Mouse (Mus musculus) MEL (cell line): ENCODE results near the gene Nutm2. TPM values are rescaled to one million over a fixed set of nuclear protein-coding genes. Genes with fewer than 3 reads are reported as not detected.

ENCODE experiments used
- DNase-seq: peaks from one replicate; pipeline ENCODE4 v3.0.0; 2011; ENCODE audit warnings: low read depth, low spot score
- H3K27ac ChIP-seq: 2 replicates; pipeline ENCODE4 v1.5.1; 2012; ENCODE audit warnings: low read depth, mild to moderate bottlenecking, control low read depth, low read length, moderate library complexity; ENCODE audit not compliant: control insufficient read depth
- H3K27me3 ChIP-seq, 2 experiments: fragments of 150-350 bp in 1 of 2; sonication (generic) in 1 of 2; 2 replicates each; pipeline ENCODE4 v1.6.1; 2012; ENCODE audit warnings: low read length in 2 of 2, mild to moderate bottlenecking in 2 of 2, improper control_type of control experiment in 1 of 2, moderate library complexity in 1 of 2; ENCODE audit not compliant: insufficient read depth in 2 of 2, control insufficient read depth in 1 of 2
- H3K36me3 ChIP-seq, 2 experiments: 2 replicates each; pipeline ENCODE4 v1.6.1; 2012 to 2014; ENCODE audit warnings: low read length in 2 of 2, improper control_type of control experiment in 1 of 2, inconsistent platforms in 1 of 2, mild to moderate bottlenecking in 1 of 2; ENCODE audit not compliant: insufficient read depth in 2 of 2, control insufficient read depth in 1 of 2
- H3K4me1 ChIP-seq, 2 experiments: fragments of 150-350 bp in 1 of 2; sonication (generic) in 1 of 2; 2 replicates each; pipeline ENCODE4 v1.6.1; 2012; ENCODE audit warnings: low read length in 2 of 2, improper control_type of control experiment in 1 of 2, mild to moderate bottlenecking in 1 of 2; ENCODE audit not compliant: insufficient read depth in 2 of 2, control insufficient read depth in 1 of 2
- H3K4me3 ChIP-seq, 2 experiments: fragments of 150-350 bp in 1 of 2; sonication (generic) in 1 of 2; 2 replicates each; pipeline ENCODE4 v1.5.1; 2012; ENCODE audit warnings: low read depth in 2 of 2, low read length in 2 of 2, mild to moderate bottlenecking in 2 of 2, moderate library complexity in 2 of 2, control low read depth in 1 of 2, improper control_type of control experiment in 1 of 2; ENCODE audit not compliant: control insufficient read depth in 1 of 2, insufficient read depth in 1 of 2
- H3K79me2 ChIP-seq: 2 replicates; pipeline ENCODE4 v1.6.1; 2012; ENCODE audit warnings: mild to moderate bottlenecking, low read length, moderate library complexity; ENCODE audit not compliant: control insufficient read depth, poor library complexity, insufficient read depth
- H3K9ac ChIP-seq: 2 replicates; pipeline ENCODE4 v1.6.1; 2012; ENCODE audit warnings: low read depth, mild to moderate bottlenecking, control low read depth, low read length, moderate library complexity; ENCODE audit not compliant: control insufficient read depth, poor library complexity, severe bottlenecking
- H3K9me3 ChIP-seq: fragments of 150-350 bp; sonication (generic); replicated peaks from 2 replicates; pipeline ENCODE4 v1.6.1; 2012; ENCODE audit warnings: mild to moderate bottlenecking, low read length, improper control_type of control experiment, moderate library complexity; ENCODE audit not compliant: insufficient read depth
- CHD1 ChIP-seq: IDR thresholded peaks from 2 replicates; pipeline ENCODE4 v1.6.1; 2012; ENCODE audit warnings: low read depth, mild to moderate bottlenecking, inconsistent platforms, low read length, improper control_type of control experiment
- CHD2 ChIP-seq: IDR thresholded peaks from 2 replicates; pipeline ENCODE4 v1.6.1; 2011; ENCODE audit warnings: low read length, improper control_type of control experiment
- CTCF ChIP-seq, 3 experiments: IDR thresholded peaks in 2 of 3; conservative IDR thresholded peaks in 1 of 3; 2 replicates each; pipeline ENCODE4 v1.5.1; 2011 to 2012; ENCODE audit warnings: low read length in 3 of 3, low read depth in 2 of 3, mild to moderate bottlenecking in 2 of 3, improper control_type of control experiment in 1 of 3, inconsistent platforms in 1 of 3, mixed read lengths in 1 of 3, moderate library complexity in 1 of 3; ENCODE audit not compliant: control insufficient read depth in 1 of 3, insufficient read depth in 1 of 3, poor library complexity in 1 of 3, severe bottlenecking in 1 of 3
- EP300 ChIP-seq, 2 experiments: IDR thresholded peaks; 2 replicates each; pipeline ENCODE4 v1.6.1; 2011; ENCODE audit warnings: improper control_type of control experiment in 2 of 2, low read length in 2 of 2, low read depth in 1 of 2, mild to moderate bottlenecking in 1 of 2
- ETS1 ChIP-seq: IDR thresholded peaks from 2 replicates; pipeline ENCODE4 v1.6.1; 2012; ENCODE audit warnings: low read depth, mild to moderate bottlenecking, inconsistent platforms, low read length, improper control_type of control experiment, moderate library complexity
- GATA1 ChIP-seq: IDR thresholded peaks from 2 replicates; pipeline ENCODE4 v1.6.1; 2011; ENCODE audit warnings: low read depth, low read length, improper control_type of control experiment
- KAT2A ChIP-seq: conservative IDR thresholded peaks from 2 replicates; pipeline ENCODE4 v1.6.1; 2012; ENCODE audit warnings: low read depth, low read length, improper control_type of control experiment, inconsistent platforms
- MAFK ChIP-seq: IDR thresholded peaks from 2 replicates; pipeline ENCODE4 v1.6.1; 2011; ENCODE audit warnings: low read depth, mild to moderate bottlenecking, low read length, improper control_type of control experiment, borderline replicate concordance
- MXI1 ChIP-seq: IDR thresholded peaks from 2 replicates; pipeline ENCODE4 v1.6.1; 2011; ENCODE audit warnings: mild to moderate bottlenecking, low read depth, low read length, improper control_type of control experiment
- MYB ChIP-seq: IDR thresholded peaks from 2 replicates; pipeline ENCODE4 v1.6.1; 2011; ENCODE audit warnings: mild to moderate bottlenecking, low read depth, low read length, improper control_type of control experiment
- MYC ChIP-seq: IDR thresholded peaks from 2 replicates; pipeline ENCODE4 v1.6.1; 2011; ENCODE audit warnings: low read depth, mild to moderate bottlenecking, low read length, improper control_type of control experiment, moderate library complexity
- NELFE ChIP-seq: IDR thresholded peaks from 2 replicates; pipeline ENCODE4 v1.6.1; 2011; ENCODE audit warnings: low read depth, low read length, improper control_type of control experiment
- NRF1 ChIP-seq: IDR thresholded peaks from 2 replicates; pipeline ENCODE4 v1.6.1; 2014; ENCODE audit warnings: low read depth, mild to moderate bottlenecking, inconsistent platforms, low read length, improper control_type of control experiment, moderate library complexity; ENCODE audit not compliant: poor library complexity, insufficient read depth, severe bottlenecking
- RCOR1 ChIP-seq: IDR thresholded peaks from 2 replicates; pipeline ENCODE4 v1.6.1; 2012; ENCODE audit warnings: low read depth, mild to moderate bottlenecking, inconsistent platforms, low read length, improper control_type of control experiment
- SIN3A ChIP-seq: IDR thresholded peaks from 2 replicates; pipeline ENCODE4 v1.6.1; 2012; ENCODE audit warnings: low read length, improper control_type of control experiment, inconsistent platforms
- SMC3 ChIP-seq: IDR thresholded peaks from 2 replicates; pipeline ENCODE4 v1.6.1; 2011; ENCODE audit warnings: low read depth, low read length, improper control_type of control experiment
- TAL1 ChIP-seq: IDR thresholded peaks from 2 replicates; pipeline ENCODE4 v1.6.1; 2012; ENCODE audit warnings: mild to moderate bottlenecking, inconsistent platforms, low read length, moderate library complexity, mixed read lengths
- TBP ChIP-seq: IDR thresholded peaks from 2 replicates; pipeline ENCODE4 v1.8.0; 2011; ENCODE audit warnings: low read depth, low read length, improper control_type of control experiment
- TCF12 ChIP-seq: IDR thresholded peaks from 2 replicates; pipeline ENCODE4 v1.6.1; 2014; ENCODE audit warnings: low read depth, mild to moderate bottlenecking, inconsistent platforms, low read length, improper control_type of control experiment, moderate library complexity
- UBTF ChIP-seq: IDR thresholded peaks from 2 replicates; pipeline ENCODE4 v1.6.1; 2012; ENCODE audit warnings: low read depth, mild to moderate bottlenecking, inconsistent platforms, low read length, improper control_type of control experiment, moderate library complexity, borderline replicate concordance; ENCODE audit not compliant: insufficient read depth
- USF1 ChIP-seq: IDR thresholded peaks from 2 replicates; pipeline ENCODE4 v1.6.1; 2014; ENCODE audit warnings: low read depth, mild to moderate bottlenecking, inconsistent platforms, low read length, improper control_type of control experiment, moderate library complexity
- ZKSCAN1 ChIP-seq: IDR thresholded peaks from 2 replicates; pipeline ENCODE4 v1.6.1; 2012; ENCODE audit warnings: low read depth, mild to moderate bottlenecking, inconsistent platforms, low read length, improper control_type of control experiment, moderate library complexity
- ZMIZ1 ChIP-seq: IDR thresholded peaks from 2 replicates; pipeline ENCODE4 v1.6.1; 2012; ENCODE audit warnings: low read depth, mild to moderate bottlenecking, inconsistent platforms, low read length, improper control_type of control experiment, moderate library complexity
- polyA plus RNA-seq, 2 experiments: library from polyadenylated mRNA; stranded (reverse) in 1 of 2; unstranded in 1 of 2; fragments of >175 nt in 1 of 2; fragments of >200 nt in 1 of 2; gene quantifications; 2 replicates each; pipeline versions ENCODE4 v1.2.1 to v1.2.4; 2012; ENCODE audit warnings: low replicate concordance in 2 of 2, low read depth in 1 of 2; ENCODE audit not compliant: insufficient read length in 2 of 2, insufficient read depth in 1 of 2, missing spikeins in 1 of 2
- total RNA-seq: library from RNA; depleted of rRNA; stranded (reverse); fragments of 300-350 nt; gene quantifications from 2 replicates; pipeline ENCODE4 v1.2.3, GENCODE M21; 2012

Gene Nutm2
- total and polyA plus RNA-seq, 3 experiments: not detected

DNA sequence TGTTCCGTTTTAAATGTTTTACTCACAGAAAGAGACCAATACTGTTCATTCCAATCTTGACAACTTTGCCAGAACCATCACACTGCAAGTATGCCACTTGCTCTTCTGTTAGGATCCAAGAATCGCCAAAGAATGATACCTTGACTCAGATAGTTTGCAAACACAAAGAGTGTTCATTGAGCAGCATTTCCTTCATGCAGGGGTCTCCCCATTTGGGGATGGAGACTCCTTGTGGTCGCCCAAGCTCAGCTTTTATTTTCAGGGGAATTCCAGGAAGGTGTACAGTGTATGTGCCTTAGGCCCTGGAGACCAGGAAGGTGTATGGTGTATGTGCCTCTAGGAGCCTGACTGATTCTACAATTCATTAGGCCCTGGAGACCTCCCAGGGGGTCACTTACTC, 48.7 kb upstream of the Nutm2 start:
- H3K27me3 ChIP-seq: no peaks in the 10 kb centered on the region
- H3K4me3 ChIP-seq: no peak overlapping the region
- no peaks in the 10 kb centered on the region for H3K36me3 ChIP-seq
- H3K79me2 ChIP-seq: no peaks in the 10 kb centered on the region
- H3K27ac ChIP-seq: no peak overlapping the region
- TF ChIP-seq MXI1 (no peak), TAL1 (no peak), SMC3 (no peak), MYB (no peak), USF1 (no peak), MAFK (no peak), EP300 (IDR thresholded peaks at IDR 0.05; ENCODE audit: low read depth in 1 of 2, low read length in 2 of 2) (no peak), CHD1 (no peak), GATA1 (no peak), MYC (no peak), TBP (no peak)
- TF ChIP-seq, all 39 proteins: peak for 0
- H3K4me1 ChIP-seq: no peaks in the 10 kb centered on the region
- no peak for DNase-seq
- H3K9me3 ChIP-seq: no peaks in the 10 kb centered on the region
- H3K9ac ChIP-seq: no peak overlapping the region

DNA sequence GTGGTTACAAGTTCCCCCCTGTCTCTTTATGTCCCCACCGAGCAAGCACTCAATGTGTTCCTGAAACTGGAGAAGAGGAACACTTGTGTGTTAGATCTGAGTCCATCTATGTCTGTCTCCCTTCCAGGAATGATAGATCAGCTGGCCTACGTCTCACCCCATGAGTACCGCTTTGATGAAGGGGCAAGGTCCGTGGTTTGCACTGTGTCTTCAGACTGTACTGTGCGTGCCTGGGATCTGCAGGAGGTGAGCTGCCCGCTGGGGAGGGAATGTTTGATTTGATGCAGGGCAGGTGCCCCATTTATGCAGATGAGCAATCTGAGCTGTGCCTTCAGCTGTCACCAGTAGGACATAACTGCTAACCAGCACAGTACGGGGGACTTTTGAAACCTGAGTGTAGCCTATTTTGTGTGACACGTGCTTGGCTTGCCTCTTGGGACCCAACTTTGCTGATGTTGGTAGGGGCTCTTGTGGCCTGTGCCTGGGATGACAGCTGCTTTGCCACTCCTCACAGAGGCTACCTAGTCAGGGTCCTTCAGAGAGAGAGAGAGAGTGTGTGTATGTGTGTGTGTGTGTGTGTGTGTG, 43.4 kb upstream of the Nutm2 start:
- Histone ChIP-seq H3K27me3 (no peaks in the 10 kb centered on the region), H3K9me3 (no peaks in the 10 kb centered on the region), H3K9ac (no peak overlapping the region), H3K36me3 (no peaks in the 10 kb centered on the region), H3K4me1 (no peaks in the 10 kb centered on the region), H3K79me2 (no peaks in the 10 kb centered on the region), H3K27ac (no peak overlapping the region), H3K4me3 (no peak overlapping the region)
- TF ChIP-seq ETS1: no peak
- TF ChIP-seq TCF12: no peak
- TF ChIP-seq MYC: no peak
- no peak for TF ChIP-seq CTCF (IDR thresholded peaks at IDR 0.05 in 2 of 3, conservative IDR thresholded peaks at IDR 0.05 in 1 of 3; ENCODE audit: control insufficient read depth in 1 of 3, insufficient read depth in 1 of 3, low read depth in 2 of 3, low read length in 3 of 3, poor library complexity in 1 of 3, severe bottlenecking in 1 of 3)
- no peak for TF ChIP-seq NELFE
- no peak for TF ChIP-seq SMC3
- no peak for TF ChIP-seq CHD2
- DNase-seq: no peak

DNA sequence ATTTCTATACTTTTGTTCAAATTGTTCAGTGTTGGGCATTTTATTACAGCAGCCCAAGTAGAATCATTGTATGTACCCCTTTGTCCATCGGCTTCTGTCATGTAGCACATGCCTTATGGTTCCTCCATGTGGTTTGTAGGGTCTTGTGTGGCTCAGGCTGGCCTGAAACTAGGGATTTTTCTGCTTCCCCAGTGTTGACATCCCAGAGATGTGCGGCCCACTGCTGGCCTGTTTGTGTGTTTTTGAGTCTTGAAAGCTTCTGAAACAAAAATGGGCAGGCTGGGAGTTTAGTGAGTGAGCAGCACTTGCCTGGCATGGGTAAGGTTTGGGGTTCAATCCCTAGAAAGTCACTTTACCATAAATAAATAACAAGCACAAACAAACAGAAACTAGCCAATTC, 42.6 kb upstream of the Nutm2 start:
- no peaks in the 10 kb centered on the region for H3K79me2 ChIP-seq
- no peaks in the 10 kb centered on the region for H3K4me1 ChIP-seq
- no peak overlapping the region for H3K9ac ChIP-seq
- no peak for DNase-seq
- no peak overlapping the region for H3K4me3 ChIP-seq
- H3K27me3 ChIP-seq: no peaks in the 10 kb centered on the region
- H3K36me3 ChIP-seq: no peaks in the 10 kb centered on the region
- TF ChIP-seq ZKSCAN1 (no peak), UBTF (no peak), KAT2A (no peak), ZMIZ1 (no peak), MYB (no peak), NRF1 (no peak), CHD1 (no peak), GATA1 (no peak), SMC3 (no peak), RCOR1 (no peak), TAL1 (no peak), SIN3A (no peak), MXI1 (no peak), USF1 (no peak), CHD2 (no peak), ETS1 (no peak)
- TF ChIP-seq, all 39 proteins: peak for 0
- no peaks in the 10 kb centered on the region for H3K9me3 ChIP-seq
- no peak overlapping the region for H3K27ac ChIP-seq
